ENCODE assay signal across 13 mouse cellular contexts in genomic region chr11:52354644-52355043, GRCm38 (mm10).
"Had no signal": no experiment of that assay in that cellular context is flagged by ENCODE, and none has a peak within 500 bp of the region (broad histone marks: within the 10 kb centered on the region; RNA-seq: fewer than 3 reads in every experiment).

No protein-coding gene starts in this region.

- H3K9ac ChIP-seq: limb, embryonic 15.5 days; liver, embryonic 15.5 days; midbrain, embryonic 15.5 days; neural tube, embryonic 12.5 days had no signal

- DNase-seq: kidney, adult 11 months; kidney, adult 9 months; kidney, postnatal 10 days; kidney, postnatal 4 days; lung, postnatal 4 days; thymus, adult 18-20 months; thymus, postnatal 14 days had no signal

- H3K4me3 ChIP-seq: limb, embryonic 15.5 days; liver, embryonic 15.5 days; megakaryocyte, embryonic 14.5 days; midbrain, embryonic 15.5 days; neural tube, embryonic 12.5 days had no signal

- H3K27me3 ChIP-seq: limb, embryonic 15.5 days; liver, embryonic 15.5 days; megakaryocyte, embryonic 14.5 days; midbrain, embryonic 15.5 days; neural tube, embryonic 12.5 days had no signal

- H3K36me3 ChIP-seq: limb, embryonic 15.5 days; liver, embryonic 15.5 days; midbrain, embryonic 15.5 days; neural tube, embryonic 12.5 days had no signal

- H3K9me3 ChIP-seq: limb, embryonic 15.5 days; liver, embryonic 15.5 days; megakaryocyte, embryonic 14.5 days; midbrain, embryonic 15.5 days; neural tube, embryonic 12.5 days had no signal

- ATAC-seq: midbrain, embryonic 15.5 days had no signal

- H3K27ac ChIP-seq: limb, embryonic 15.5 days; liver, embryonic 15.5 days; midbrain, embryonic 15.5 days; neural tube, embryonic 12.5 days had no signal

- H3K4me2 ChIP-seq: limb, embryonic 15.5 days; liver, embryonic 15.5 days; midbrain, embryonic 11.5 days; midbrain, embryonic 15.5 days; neural tube, embryonic 12.5 days had no signal
